Mouse (Mus musculus) small intestine, adult 2 months (tissue): ENCODE data around the gene Abca3. TPM values are rescaled to one million over a fixed set of nuclear protein-coding genes. Genes with fewer than 3 reads are reported as not detected.

Experiments used
- H3K27ac ChIP-seq: fragments of 200-500 bp; 2 replicates; pipeline ENCODE4 v1.5.1; 2012; ENCODE audit warnings: low read depth, low read length, control low read depth, inconsistent platforms; ENCODE audit not compliant: insufficient read depth
- H3K27me3 ChIP-seq: fragments of 200-500 bp; 2 replicates; pipeline ENCODE4 v1.6.1; 2012; ENCODE audit warnings: mild to moderate bottlenecking, moderate library complexity, low read length, inconsistent platforms; ENCODE audit not compliant: control insufficient read depth, insufficient read depth
- H3K36me3 ChIP-seq: fragments of 200-500 bp; 2 replicates; pipeline ENCODE4 v1.6.1; 2012; ENCODE audit warnings: mild to moderate bottlenecking, low read length, control low read depth, inconsistent platforms; ENCODE audit not compliant: control insufficient read depth, insufficient read depth
- H3K4me1 ChIP-seq: fragments of 200-500 bp; 2 replicates; pipeline ENCODE4 v1.6.1; 2012; ENCODE audit warnings: low read length, inconsistent platforms, mixed read lengths; ENCODE audit not compliant: control insufficient read depth, insufficient read depth, insufficient read length
- H3K4me3 ChIP-seq: fragments of 200-500 bp; 2 replicates; pipeline ENCODE4 v1.5.1; 2012; ENCODE audit warnings: low read depth, mild to moderate bottlenecking, control low read depth, inconsistent platforms, low read length, moderate library complexity
- CTCF ChIP-seq: fragments of 200-500 bp; IDR thresholded peaks from 2 replicates; pipeline ENCODE4 v1.5.1; 2012; ENCODE audit warnings: low read depth, mild to moderate bottlenecking, control low read depth, inconsistent platforms, low read length, moderate library complexity, mixed read lengths; ENCODE audit not compliant: insufficient replicate concordance, insufficient read length; ENCODE audit errors: extremely low read depth
- POLR2A ChIP-seq: fragments of 200-500 bp; IDR thresholded peaks from 2 replicates; pipeline ENCODE4 v1.6.1; 2012; ENCODE audit warnings: low read depth, mild to moderate bottlenecking, control low read depth, inconsistent platforms, low read length, moderate library complexity
- WGBS: fragments of 180-500 bp; shearing (Covaris S2); methylation state at CpG from one replicate; pipeline ENCODE4 v1.1.7; 2018; 5-methylcytosine and 5-hydroxymethylcytosine counted together
- polyA plus RNA-seq: library from polyadenylated mRNA; depleted of rRNA; stranded (reverse); fragments of >200 nt; gene quantifications from 2 replicates; pipeline ENCODE4 v1.2.3, GENCODE M21; 2012

Gene Abca3
- polyA plus RNA-seq, 1 experiment, result 37.0 TPM

DNA sequence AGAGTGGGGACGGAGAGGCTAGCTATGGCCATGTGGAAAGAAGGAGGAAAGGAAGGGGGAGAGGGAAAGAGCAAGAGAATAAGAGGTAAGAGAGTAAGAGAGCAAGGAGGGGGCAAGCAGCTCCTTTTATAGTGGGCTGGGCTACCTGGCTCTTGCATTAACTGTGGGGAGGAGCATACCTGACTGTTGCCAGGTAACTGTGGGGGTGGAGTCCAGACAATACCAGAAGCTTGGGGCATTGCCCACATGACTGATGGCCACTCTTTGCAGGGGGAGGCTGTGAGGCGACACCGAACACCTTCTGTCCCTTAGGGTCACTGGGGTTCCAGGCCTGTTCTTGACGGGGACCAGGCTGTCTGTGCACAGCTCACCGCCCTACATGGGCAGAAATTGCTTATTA is 37.0 kb downstream of the Abca3 start:
- Histone ChIP-seq H3K36me3 (peaks cover 26% of the 10 kb centered on the region), H3K4me3 (no peak overlapping the region), H3K4me1 (no peaks in the 10 kb centered on the region; the same call in 1 of the 2 replicates), H3K27ac (no peak overlapping the region), H3K27me3 (no peaks in the 10 kb centered on the region)
- no peak for TF ChIP-seq CTCF
- no peak for TF ChIP-seq POLR2A
- WGBS, result 93% methylated on average over 5 of the region's 5 CpGs

DNA sequence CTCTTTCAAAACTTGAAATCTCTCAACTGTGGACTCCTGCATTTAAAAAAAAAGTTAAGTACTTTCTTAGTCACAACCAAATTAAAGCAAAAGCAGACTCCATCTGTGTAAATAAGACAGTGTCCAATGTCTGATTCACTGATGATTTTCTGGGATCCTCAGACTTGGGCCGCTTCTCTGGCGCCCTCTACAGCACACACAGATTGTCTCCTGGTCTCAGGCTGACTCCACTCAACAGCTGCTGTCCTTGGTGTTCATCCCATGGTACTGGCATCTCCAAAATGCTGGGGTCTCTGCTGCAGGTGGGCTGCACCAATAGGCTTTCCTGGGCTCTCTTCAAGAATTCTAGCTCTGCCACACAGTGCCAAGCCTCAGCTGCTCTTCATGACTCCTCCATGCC is 38.1 kb downstream of the Abca3 start:
- WGBS, result 4% methylated on average over 2 of the region's 2 CpGs
- no peaks in the 10 kb centered on the region; the same call in 1 of the 2 replicates for H3K4me1 ChIP-seq
- H3K27me3 ChIP-seq, result no peaks in the 10 kb centered on the region
- no peak overlapping the region for H3K4me3 ChIP-seq
- peaks cover 25% of the 10 kb centered on the region for H3K36me3 ChIP-seq
- H3K27ac ChIP-seq, result no peak overlapping the region
- peak; percentile 60; the same call in 1 of the 2 replicates for TF ChIP-seq CTCF
- no peak for TF ChIP-seq POLR2A

DNA sequence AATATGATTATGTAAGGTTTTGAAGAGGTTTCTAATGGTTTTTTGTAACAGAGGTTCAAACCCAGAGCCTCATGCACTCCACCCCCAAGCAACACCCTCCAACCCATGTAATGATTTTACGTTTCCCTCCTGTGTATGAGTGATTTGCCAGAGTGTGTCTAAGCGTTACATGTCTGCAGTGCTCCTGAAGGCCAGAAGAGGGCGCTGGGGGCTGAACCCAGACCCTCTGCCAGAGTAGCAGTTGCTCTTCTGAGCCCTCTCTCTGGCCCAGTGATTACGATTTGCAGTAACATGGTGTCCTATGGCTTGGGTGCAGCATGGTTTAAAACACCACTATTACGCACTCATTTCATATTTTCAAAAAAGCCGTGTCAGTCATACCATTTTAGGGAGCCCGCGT is 39.4 kb downstream of the Abca3 start:
- 79% methylated on average over 8 of the region's 8 CpGs for WGBS
- no peaks in the 10 kb centered on the region; the same call in 1 of the 2 replicates for H3K4me1 ChIP-seq
- H3K27ac ChIP-seq, result no peak overlapping the region
- no peak for TF ChIP-seq POLR2A
- peak; percentile 41; the same call in 1 of the 2 replicates for TF ChIP-seq CTCF
- H3K36me3 ChIP-seq, result peaks cover 16% of the 10 kb centered on the region
- H3K27me3 ChIP-seq, result no peaks in the 10 kb centered on the region
- H3K4me3 ChIP-seq, result no peak overlapping the region

DNA sequence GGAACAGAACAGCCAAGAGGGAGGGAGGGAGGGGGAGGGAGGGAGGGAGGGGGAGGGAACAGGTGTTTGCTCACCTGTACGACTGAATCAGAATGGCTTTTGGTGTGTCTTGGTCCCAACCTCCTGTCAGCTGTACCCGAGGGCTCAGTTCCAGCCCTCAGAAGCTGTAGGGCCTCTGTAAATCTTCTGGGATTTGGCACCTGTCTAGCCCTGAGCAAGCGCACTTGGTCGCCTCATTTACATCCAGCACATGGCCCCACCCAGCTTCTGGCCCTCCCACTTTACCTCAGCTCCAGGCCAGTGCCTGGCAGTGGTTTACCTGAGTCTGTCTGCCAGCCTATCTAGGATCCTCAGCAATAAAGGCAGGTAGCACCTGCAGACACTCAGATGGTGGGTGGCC is 41.8 kb downstream of the Abca3 start:
- Histone ChIP-seq H3K36me3 (peaks cover 9% of the 10 kb centered on the region), H3K4me1 (no peaks in the 10 kb centered on the region; the same call in 1 of the 2 replicates), H3K27me3 (no peaks in the 10 kb centered on the region), H3K27ac (no peak overlapping the region), H3K4me3 (no peak overlapping the region)
- 16% methylated on average over 4 of the region's 4 CpGs for WGBS
- TF ChIP-seq POLR2A (no peak), CTCF (no peak)

DNA sequence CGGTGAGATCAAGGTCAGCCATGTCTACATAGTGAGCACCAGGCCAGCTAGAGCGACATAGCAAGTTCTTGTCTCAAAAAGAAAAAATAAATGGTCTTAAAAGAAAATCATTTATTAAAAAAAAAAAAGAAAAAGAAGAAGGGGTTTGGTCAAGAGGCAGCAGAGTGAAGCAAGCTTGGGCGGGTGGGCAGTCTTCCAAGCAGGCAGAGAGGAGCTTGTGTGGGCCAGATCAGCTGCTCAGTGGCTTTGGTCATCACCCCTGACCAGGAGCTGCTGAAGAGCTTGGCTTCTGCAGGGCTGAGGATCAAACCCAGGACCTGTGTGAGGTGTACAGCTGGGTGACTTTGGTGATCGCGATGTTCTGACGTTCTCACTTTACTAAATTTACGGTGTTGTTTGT is 42.7 kb downstream of the Abca3 start:
- no peaks in the 10 kb centered on the region for H3K27me3 ChIP-seq
- H3K36me3 ChIP-seq, result peaks cover 11% of the 10 kb centered on the region
- no peak overlapping the region for H3K4me3 ChIP-seq
- 76% methylated on average over 7 of the region's 7 CpGs for WGBS
- no peak overlapping the region for H3K27ac ChIP-seq
- H3K4me1 ChIP-seq, result no peaks in the 10 kb centered on the region; the same call in 1 of the 2 replicates
- no peak for TF ChIP-seq CTCF
- no peak for TF ChIP-seq POLR2A

DNA sequence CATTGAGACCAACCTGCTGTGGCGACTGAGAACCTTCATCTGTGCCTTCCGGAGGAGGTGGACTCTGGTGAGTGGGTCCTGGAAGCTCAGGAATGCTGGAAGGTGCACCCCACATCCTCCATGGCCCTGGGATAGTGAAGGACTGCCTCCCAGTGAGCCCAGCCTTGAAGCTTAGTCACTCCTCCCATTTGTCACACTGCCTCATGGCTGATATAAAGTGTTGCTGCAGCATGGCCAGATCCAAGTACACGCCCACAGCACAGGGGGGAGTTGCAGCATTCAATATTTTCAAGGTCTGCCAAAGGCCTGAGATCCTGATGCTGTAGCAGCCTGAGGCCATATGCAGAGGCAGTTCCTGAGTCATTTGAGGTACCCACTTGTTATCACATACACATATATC is 50.6 kb downstream of the Abca3 start:
- no peak for TF ChIP-seq CTCF
- no peak overlapping the region for H3K4me3 ChIP-seq
- 86% methylated on average over 3 of the region's 3 CpGs for WGBS
- H3K4me1 ChIP-seq, result no peaks in the 10 kb centered on the region
- H3K27ac ChIP-seq, result no peak overlapping the region
- H3K36me3 ChIP-seq, result peaks cover 42% of the 10 kb centered on the region
- no peaks in the 10 kb centered on the region for H3K27me3 ChIP-seq

DNA sequence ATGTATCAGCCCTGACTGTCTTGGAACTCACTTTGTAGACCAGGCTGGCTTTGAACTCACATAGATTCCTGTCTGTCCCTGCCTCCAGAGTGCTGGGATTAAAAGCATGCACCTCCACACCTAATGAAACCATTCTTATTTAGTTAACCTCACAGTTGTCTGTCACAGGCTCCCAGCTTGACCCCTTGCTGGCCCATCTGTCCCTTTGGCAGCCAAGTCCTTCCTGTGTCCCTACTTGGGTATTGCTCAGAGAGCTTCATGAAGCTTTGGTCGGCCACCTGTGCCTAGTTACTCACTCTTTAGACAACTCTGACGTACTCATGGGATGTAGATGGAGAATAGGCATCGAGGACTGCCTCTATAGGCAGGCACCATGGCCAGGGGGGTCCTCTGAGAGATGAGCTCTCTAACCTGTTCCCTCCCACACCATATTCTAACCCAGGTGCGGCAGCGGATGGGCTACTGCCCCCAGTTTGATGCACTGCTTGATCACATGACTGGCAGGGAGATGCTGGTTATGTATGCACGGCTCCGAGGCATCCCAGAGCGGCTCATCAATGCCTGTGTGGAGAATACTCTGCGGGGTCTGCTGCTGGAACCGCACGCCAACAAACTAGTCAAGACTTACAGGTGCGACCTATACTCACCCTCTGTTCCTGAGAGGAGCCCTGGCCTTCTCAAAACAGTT is 55.5 kb downstream of the Abca3 start:
- no peak overlapping the region for H3K4me3 ChIP-seq
- WGBS, result 93% methylated on average over 12 of the region's 12 CpGs
- H3K36me3 ChIP-seq, result peaks cover 59% of the 10 kb centered on the region
- H3K27me3 ChIP-seq, result no peaks in the 10 kb centered on the region
- H3K27ac ChIP-seq, result no peak overlapping the region
- no peak for TF ChIP-seq CTCF
- no peaks in the 10 kb centered on the region for H3K4me1 ChIP-seq
